Mouse (Mus musculus): ENCODE measurements around the gene Saysd1. TPM values are rescaled to one million over a fixed set of nuclear protein-coding genes. Genes with fewer than 3 reads are reported as not detected.
"Not testable (repeated sequence)": the region's sequence is repeated elsewhere in the genome, so short reads cannot be mapped to it uniquely, and the experiment has no call there.

The Saysd1 gene
- polyA plus RNA-seq, 1 experiment from 2014 or later: 3.8 TPM

DNA sequence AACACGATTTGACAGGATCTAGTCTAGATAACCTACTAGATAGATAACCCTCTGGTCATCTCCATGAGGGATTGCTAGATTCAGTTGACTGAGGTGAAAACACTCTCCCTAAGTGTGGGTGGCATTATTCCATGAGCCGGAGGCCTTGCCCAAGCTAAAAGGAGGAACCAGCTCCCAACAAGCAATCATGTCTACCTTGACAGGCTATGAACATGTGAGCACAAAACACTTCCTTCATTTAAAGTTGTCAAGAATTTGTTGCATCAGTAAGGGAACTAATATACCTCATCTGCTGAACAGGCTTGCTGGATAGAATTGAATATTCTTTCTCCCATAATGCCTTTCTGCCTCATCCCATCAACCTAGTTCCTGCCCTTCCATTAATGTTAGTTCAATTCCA, 98.5 kb downstream of the Saysd1 start:
- Histone ChIP-seq H3K27ac (replicated peaks) (no peak overlapping the region), H3K27me3 (no peaks in the 10 kb centered on the region), H3K36me3 (replicated peaks) (no peaks in the 10 kb centered on the region), H3K9me3 (replicated peaks) (no peaks in the 10 kb centered on the region), H3K4me3 (replicated peaks) (no peak overlapping the region), H3K4me1 (replicated peaks) (no peaks in the 10 kb centered on the region), H3K4me2 (no peak overlapping the region), H3K9ac (no peak overlapping the region)
- WGBS (ENCODE audit: insufficient replicate concordance): 65% methylated on average over 2 of the region's 2 CpGs
- ATAC-seq (ENCODE audit: insufficient read depth): no peak

DNA sequence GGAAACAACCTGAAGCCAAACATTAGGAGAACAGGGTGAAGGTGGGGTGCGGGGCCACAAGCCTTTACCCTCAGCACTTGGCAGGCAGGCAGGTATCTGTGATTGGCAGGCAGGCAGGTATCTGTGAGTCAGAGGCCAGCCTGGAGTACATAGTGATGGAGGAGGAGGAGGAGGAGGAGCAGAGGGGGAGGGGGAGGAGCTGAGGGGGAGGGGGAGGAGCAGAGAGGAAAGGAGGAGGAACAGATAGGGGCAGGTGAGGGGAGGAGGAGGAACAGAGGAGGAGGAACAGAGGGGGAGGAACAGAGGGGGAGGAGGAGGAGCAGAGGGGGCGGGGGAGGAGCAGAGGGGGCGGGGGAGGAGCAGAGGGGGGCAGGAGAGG, 105.6 kb downstream of the Saysd1 start:
- H3K4me3 ChIP-seq (replicated peaks): no peak overlapping the region

DNA sequence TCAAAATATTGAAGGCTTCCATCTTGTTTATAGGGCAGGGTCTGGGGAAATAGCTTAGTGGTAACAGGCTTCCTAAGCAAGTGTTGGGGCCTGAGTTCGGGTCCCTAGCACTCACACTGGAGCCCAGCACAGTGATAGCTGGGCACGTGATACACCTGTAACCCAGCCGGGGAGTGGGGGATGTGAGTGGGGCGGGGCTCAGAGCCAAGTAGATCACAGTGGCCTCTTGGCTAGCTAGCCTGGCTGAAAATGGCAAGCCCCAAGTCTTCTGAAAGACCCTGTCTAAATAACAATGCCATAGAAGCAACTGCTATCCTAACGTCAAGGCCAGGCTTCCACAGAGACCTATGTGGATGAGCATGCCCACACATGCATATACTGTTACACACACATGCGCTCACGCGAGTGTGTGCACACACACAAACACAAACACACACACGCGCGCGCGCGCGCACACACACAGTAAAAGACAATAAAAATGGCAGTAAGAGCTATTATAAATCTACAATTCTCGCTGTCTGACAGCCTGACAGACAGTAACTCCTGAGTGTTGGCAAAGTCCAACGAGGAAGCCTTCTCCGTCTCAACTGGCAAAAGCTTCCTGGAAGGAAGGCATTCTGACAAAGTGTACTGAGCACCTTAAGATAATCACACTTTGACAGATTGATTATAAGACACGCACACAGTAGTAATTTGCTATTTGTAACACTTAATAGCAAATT, 106.2 kb downstream of the Saysd1 start:
- WGBS (ENCODE audit: insufficient replicate concordance): 72% methylated on average over 19 of the region's 19 CpGs
- Histone ChIP-seq H3K9ac (no peak overlapping the region), H3K4me3 (replicated peaks) (no peak overlapping the region), H3K4me2 (no peak overlapping the region), H3K9me3 (replicated peaks) (no peaks in the 10 kb centered on the region), H3K27ac (replicated peaks) (no peak overlapping the region), H3K27me3 (no peaks in the 10 kb centered on the region), H3K36me3 (replicated peaks) (no peaks in the 10 kb centered on the region), H3K4me1 (replicated peaks) (no peaks in the 10 kb centered on the region)
- ATAC-seq (ENCODE audit: insufficient read depth): no peak

More for the DNA sequence above, 105.6 kb downstream of the Saysd1 start:
- no peaks in the 10 kb centered on the region for H3K9me3 ChIP-seq (replicated peaks)
- no peaks in the 10 kb centered on the region for H3K27me3 ChIP-seq
- WGBS (ENCODE audit: insufficient replicate concordance): 23% methylated on average over 3 of the region's 3 CpGs
- H3K27ac ChIP-seq (replicated peaks): no peak overlapping the region
- no peaks in the 10 kb centered on the region for H3K36me3 ChIP-seq (replicated peaks)
- H3K4me2 ChIP-seq: no peak overlapping the region
- H3K4me1 ChIP-seq (replicated peaks): no peaks in the 10 kb centered on the region
- ATAC-seq (ENCODE audit: insufficient read depth): no peak
- no peak overlapping the region for H3K9ac ChIP-seq

DNA sequence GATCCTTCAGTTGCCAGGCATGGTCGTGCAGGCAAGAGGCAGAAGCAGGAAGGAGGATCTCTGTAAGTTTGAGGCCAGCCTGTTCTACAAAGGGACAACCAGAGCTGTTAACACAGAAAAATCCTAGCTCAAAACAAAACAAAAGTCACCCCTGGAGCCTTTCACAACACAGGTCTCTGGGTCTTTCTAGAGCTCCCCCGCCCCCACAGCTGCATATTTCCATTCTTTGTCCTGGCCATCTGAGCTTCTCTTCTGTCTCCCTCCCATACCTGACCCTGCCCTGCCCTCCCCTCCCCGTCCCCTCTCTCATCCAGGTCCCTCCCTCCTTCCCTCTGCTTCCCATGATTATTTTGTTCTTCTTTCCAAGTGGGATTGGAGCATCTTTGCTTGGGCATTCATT, 108.7 kb downstream of the Saysd1 start:
- H3K27ac ChIP-seq (replicated peaks): no peak overlapping the region
- H3K4me3 ChIP-seq (replicated peaks): no peak overlapping the region
- no peaks in the 10 kb centered on the region for H3K36me3 ChIP-seq (replicated peaks)
- H3K4me2 ChIP-seq: no peak overlapping the region
- 31% methylated on average over 3 of the region's 3 CpGs for WGBS (ENCODE audit: insufficient replicate concordance)
- peaks cover 7% of the 10 kb centered on the region for H3K4me1 ChIP-seq (replicated peaks)
- no peaks in the 10 kb centered on the region for H3K9me3 ChIP-seq (replicated peaks)
- no peaks in the 10 kb centered on the region for H3K27me3 ChIP-seq
- H3K9ac ChIP-seq: no peak overlapping the region
- no peak for ATAC-seq (ENCODE audit: insufficient read depth)

DNA sequence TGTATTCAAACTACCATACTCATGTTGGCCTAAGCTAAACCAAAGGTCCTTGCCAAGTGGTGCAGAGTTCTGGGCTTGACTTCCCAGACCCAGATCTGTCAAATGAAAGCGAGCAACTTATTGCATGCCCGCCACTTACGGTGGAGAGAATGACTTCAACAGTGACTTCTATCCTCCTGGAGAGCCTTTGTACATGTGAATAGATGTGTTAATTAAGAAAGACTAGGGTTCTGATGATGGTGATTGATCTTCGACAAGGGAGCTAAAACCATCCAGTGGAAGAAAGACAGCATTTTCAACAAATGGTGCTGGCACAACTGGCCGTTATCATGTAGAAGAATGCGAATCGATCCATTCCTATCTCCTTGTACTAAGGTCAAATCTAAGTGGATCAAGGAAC, 110.9 kb downstream of the Saysd1 start:
- H3K36me3 ChIP-seq (replicated peaks); H3K9me3 ChIP-seq (replicated peaks); ATAC-seq (ENCODE audit: insufficient read depth); H3K9ac ChIP-seq; H3K4me1 ChIP-seq (replicated peaks); H3K27me3 ChIP-seq; H3K4me3 ChIP-seq (replicated peaks); H3K4me2 ChIP-seq; H3K27ac ChIP-seq (replicated peaks): not testable (repeated sequence)
- 79% methylated on average over 7 of the region's 7 CpGs for WGBS (ENCODE audit: insufficient replicate concordance)

Other genes with a start within 250 kb of the Saysd1 start
- gene Gng2, start 160.9 kb downstream of the Saysd1 start, polyA plus RNA-seq (2015; fragmentation: Nextera tagmentation; extraction: Ambion mirVana): 8.1 and 9.8 TPM in 2 replicates
- 5.0 and 5.1 TPM in 2 replicates for gene Kcnk5, start 43.3 kb upstream of the Saysd1 start, polyA plus RNA-seq (2015; fragmentation: Nextera tagmentation; extraction: Ambion mirVana)
- 11.3 and 14.1 TPM in 2 replicates for gene Kcnk16, start 130.7 kb upstream of the Saysd1 start, polyA plus RNA-seq (2015; fragmentation: Nextera tagmentation; extraction: Ambion mirVana)
- 4.5 and 5.0 TPM in 2 replicates for gene Nudt13, start 156.2 kb upstream of the Saysd1 start, polyA plus RNA-seq (2015; fragmentation: Nextera tagmentation; extraction: Ambion mirVana)
- 25.3 and 26.8 TPM in 2 replicates for gene Ecd, start 209.6 kb upstream of the Saysd1 start, polyA plus RNA-seq (2015; fragmentation: Nextera tagmentation; extraction: Ambion mirVana)
- gene Fam149b, start 209.6 kb upstream of the Saysd1 start, polyA plus RNA-seq (2015; fragmentation: Nextera tagmentation; extraction: Ambion mirVana): 7.5 and 8.5 TPM in 2 replicates

All from liver, embryonic 15.5 days (tissue).